Mouse (Mus musculus): Measurements from ENCODE around the gene Zfp282. TPM values are rescaled to one million over a fixed set of nuclear protein-coding genes. Genes with fewer than 3 reads are reported as not detected.
A peak's percentile ranks its signal among the peaks of the same experiment; 100 is the strongest.
"Not testable (repeated sequence)": the region's sequence is repeated elsewhere in the genome, so short reads cannot be mapped to it uniquely, and the experiment has no call there.

Zfp282 gene
- polyA plus RNA-seq, 1 experiment from 2014 or later = 5.3 TPM

GRCm38 (mm10) chr6:47857241-47857640, 19.8 kb upstream of the Zfp282 start:
- H3K27ac ChIP-seq (ENCODE audit: low read depth, low read length) = no peak overlapping the region
- H3K4me2 ChIP-seq (replicated peaks; ENCODE audit: low read depth) = no peak overlapping the region
- H3K4me1 ChIP-seq (replicated peaks; ENCODE audit: control insufficient read depth, insufficient read depth, low read length) = no peaks in the 10 kb centered on the region
- TF ChIP-seq CTCF (IDR thresholded peaks at IDR 0.05; ENCODE audit: low read depth) = no peak
- no peak for ATAC-seq
- H3K36me3 ChIP-seq (ENCODE audit: control insufficient read depth, insufficient read depth) = peaks cover 24% of the 10 kb centered on the region
- H3K9ac ChIP-seq (ENCODE audit: low read depth, low read length) = no peak overlapping the region
- 95% methylated on average over 6 of the region's 6 CpGs for WGBS
- no peaks in the 10 kb centered on the region for H3K9me3 ChIP-seq (ENCODE audit: control insufficient read depth)
- no peaks in the 10 kb centered on the region for H3K27me3 ChIP-seq (replicated peaks; ENCODE audit: control insufficient read depth, insufficient read depth, low read length)
- H3K4me3 ChIP-seq (ENCODE audit: low read depth, low read length) = no peak overlapping the region

DNA sequence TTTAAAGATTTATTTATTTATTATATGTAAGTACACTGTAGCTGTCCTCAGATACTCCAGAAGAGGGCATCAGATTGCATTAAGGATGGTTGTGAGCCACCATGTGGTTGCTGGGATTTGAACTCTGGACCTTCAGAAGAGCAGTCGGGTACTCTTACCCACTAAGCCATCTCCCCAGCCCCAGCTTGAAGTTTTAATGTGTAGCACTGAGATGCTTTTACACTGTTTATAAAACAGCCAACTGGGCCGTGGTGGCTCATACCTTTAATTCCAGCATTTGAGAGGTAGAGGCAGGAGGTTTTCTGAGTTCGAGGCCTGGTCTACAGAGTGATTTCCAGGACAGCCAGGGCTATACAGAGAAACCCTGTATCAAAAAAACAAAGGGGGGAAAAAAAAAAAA, 19.3 kb upstream of the Zfp282 start:
- H3K36me3 ChIP-seq (ENCODE audit: control insufficient read depth, insufficient read depth) = peaks cover 25% of the 10 kb centered on the region
- not testable (repeated sequence) for H3K4me1 ChIP-seq (replicated peaks; ENCODE audit: control insufficient read depth, insufficient read depth, low read length); H3K27ac ChIP-seq (ENCODE audit: low read depth, low read length); H3K9me3 ChIP-seq (ENCODE audit: control insufficient read depth); H3K4me3 ChIP-seq (ENCODE audit: low read depth, low read length); ATAC-seq; H3K9ac ChIP-seq (ENCODE audit: low read depth, low read length); H3K4me2 ChIP-seq (replicated peaks; ENCODE audit: low read depth); H3K27me3 ChIP-seq (replicated peaks; ENCODE audit: control insufficient read depth, insufficient read depth, low read length)
- 85% methylated on average over 3 of the region's 3 CpGs for WGBS

DNA sequence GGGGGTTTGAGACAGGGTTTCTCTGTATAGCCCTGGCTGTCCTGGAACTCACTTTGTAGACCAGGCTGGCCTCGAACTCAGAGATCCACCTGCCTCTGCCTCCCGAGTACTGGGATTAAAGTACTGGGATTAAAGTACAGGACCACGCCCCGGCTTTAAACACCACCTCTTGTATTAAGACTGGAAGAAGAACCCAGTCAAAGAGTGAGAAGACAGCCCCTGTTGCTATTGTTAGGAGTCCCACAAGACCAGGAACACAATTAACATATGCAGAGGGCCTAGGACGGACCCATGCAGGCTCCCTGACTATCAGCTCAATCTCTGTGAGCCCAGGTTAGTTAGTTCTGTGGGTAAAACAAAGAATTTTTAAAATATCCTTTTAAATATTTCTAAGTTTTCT, 4.7 kb upstream of the Zfp282 start:
- Histone ChIP-seq H3K9me3 (ENCODE audit: control insufficient read depth) (no peaks in the 10 kb centered on the region), H3K27me3 (replicated peaks; ENCODE audit: control insufficient read depth, insufficient read depth, low read length) (no peaks in the 10 kb centered on the region), H3K36me3 (ENCODE audit: control insufficient read depth, insufficient read depth) (peaks cover 17% of the 10 kb centered on the region), H3K9ac (ENCODE audit: low read depth, low read length) (no peak overlapping the region), H3K27ac (ENCODE audit: low read depth, low read length) (no peak overlapping the region), H3K4me1 (replicated peaks; ENCODE audit: control insufficient read depth, insufficient read depth, low read length) (no peaks in the 10 kb centered on the region), H3K4me2 (replicated peaks; ENCODE audit: low read depth) (no peak overlapping the region), H3K4me3 (ENCODE audit: low read depth, low read length) (no peak overlapping the region)
- WGBS = 88% methylated on average over 5 of the region's 5 CpGs
- ATAC-seq = no peak
- TF ChIP-seq CTCF (IDR thresholded peaks at IDR 0.05; ENCODE audit: low read depth) = no peak

GRCm38 (mm10) chr6:47877461-47878132, 593 bp downstream of the Zfp282 start:
- no peaks in the 10 kb centered on the region for H3K27me3 ChIP-seq (replicated peaks; ENCODE audit: control insufficient read depth, insufficient read depth, low read length)
- H3K36me3 ChIP-seq (ENCODE audit: control insufficient read depth, insufficient read depth) = peaks cover 22% of the 10 kb centered on the region; the same call in 1 of the 2 replicates
- peak overlapping the region; percentile 89 for H3K9ac ChIP-seq (ENCODE audit: low read depth, low read length)
- H3K9me3 ChIP-seq (ENCODE audit: control insufficient read depth) = no peaks in the 10 kb centered on the region
- H3K4me2 ChIP-seq (replicated peaks; ENCODE audit: low read depth) = peak overlapping the region; percentile 81
- peak overlapping the region; percentile 95 for H3K27ac ChIP-seq (ENCODE audit: low read depth, low read length)
- ATAC-seq = peak; percentile 96
- under 1% methylated on average over 48 of the region's 71 CpGs for WGBS
- peak overlapping the region; percentile 93 for H3K4me3 ChIP-seq (ENCODE audit: low read depth, low read length)
- TF ChIP-seq CTCF (IDR thresholded peaks at IDR 0.05; ENCODE audit: low read depth) = peak; percentile 86
- peaks cover 8% of the 10 kb centered on the region; the same call in 1 of the 2 replicates for H3K4me1 ChIP-seq (replicated peaks; ENCODE audit: control insufficient read depth, insufficient read depth, low read length)

GRCm38 (mm10) chr6:47878133-47878514, 1.1 kb downstream of the Zfp282 start:
- WGBS = under 1% methylated on average over 11 of the region's 11 CpGs
- Histone ChIP-seq H3K4me3 (ENCODE audit: low read depth, low read length) (peak overlapping the region; percentile 93), H3K9ac (ENCODE audit: low read depth, low read length) (peak overlapping the region; percentile 89), H3K36me3 (ENCODE audit: control insufficient read depth, insufficient read depth) (peaks cover 28% of the 10 kb centered on the region), H3K27ac (ENCODE audit: low read depth, low read length) (peak overlapping the region; percentile 95), H3K9me3 (ENCODE audit: control insufficient read depth) (no peaks in the 10 kb centered on the region), H3K27me3 (replicated peaks; ENCODE audit: control insufficient read depth, insufficient read depth, low read length) (no peaks in the 10 kb centered on the region), H3K4me1 (replicated peaks; ENCODE audit: control insufficient read depth, insufficient read depth, low read length) (peaks cover 8% of the 10 kb centered on the region; the same call in 1 of the 2 replicates), H3K4me2 (replicated peaks; ENCODE audit: low read depth) (peak overlapping the region; percentile 81)
- no peak for ATAC-seq
- TF ChIP-seq CTCF (IDR thresholded peaks at IDR 0.05; ENCODE audit: low read depth) = no peak

DNA sequence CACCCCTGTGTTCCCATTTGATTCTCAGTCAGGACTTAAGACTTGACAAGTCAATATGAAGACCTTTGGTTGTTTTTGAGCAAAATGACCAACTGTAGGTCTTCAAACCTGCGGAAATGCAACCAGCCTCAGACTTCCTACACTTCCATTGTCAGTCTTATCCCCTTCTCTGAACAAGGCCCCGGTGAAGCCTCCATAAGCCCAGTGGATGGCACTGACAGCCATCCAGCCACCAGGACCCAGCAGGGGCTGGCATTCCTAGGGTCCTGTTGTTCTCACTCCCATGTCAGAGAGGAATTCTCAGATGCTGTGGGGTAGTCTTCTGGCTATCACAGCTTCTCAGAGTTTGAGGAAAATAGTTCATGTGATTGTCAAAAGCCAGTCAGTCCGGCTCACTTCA, 1.6 kb downstream of the Zfp282 start:
- no peaks in the 10 kb centered on the region for H3K27me3 ChIP-seq (replicated peaks; ENCODE audit: control insufficient read depth, insufficient read depth, low read length)
- H3K9ac ChIP-seq (ENCODE audit: low read depth, low read length) = peak overlapping the region; percentile 89
- H3K4me2 ChIP-seq (replicated peaks; ENCODE audit: low read depth) = peak overlapping the region; percentile 81
- H3K4me3 ChIP-seq (ENCODE audit: low read depth, low read length) = peak overlapping the region; percentile 93
- 37% methylated on average over 3 of the region's 3 CpGs for WGBS
- H3K27ac ChIP-seq (ENCODE audit: low read depth, low read length) = peak overlapping the region; percentile 95; the same call in 1 of the 2 replicates
- peaks cover 8% of the 10 kb centered on the region; the same call in 1 of the 2 replicates for H3K4me1 ChIP-seq (replicated peaks; ENCODE audit: control insufficient read depth, insufficient read depth, low read length)
- peaks cover 32% of the 10 kb centered on the region for H3K36me3 ChIP-seq (ENCODE audit: control insufficient read depth, insufficient read depth)
- no peak for ATAC-seq
- no peaks in the 10 kb centered on the region for H3K9me3 ChIP-seq (ENCODE audit: control insufficient read depth)
- no peak for TF ChIP-seq CTCF (IDR thresholded peaks at IDR 0.05; ENCODE audit: low read depth)

Measured in intestine, postnatal 0 days (tissue).